Mouse (Mus musculus): ENCODE results near the gene Mfsd9.

The Mfsd9 gene

GRCm38 (mm10) chr1:40790324-40791141, at the start of gene Mfsd9:
Gene Mfsd9, minus strand, starts transcription at chr1:40790687.
- DNase-seq, result peak; percentile 91

GRCm38 (mm10) chr1:40835468-40835867, 45.0 kb upstream of the Mfsd9 start:
- DNase-seq, result no peak

GRCm38 (mm10) chr1:40830712-40831507, 40.4 kb upstream of the Mfsd9 start:
- DNase-seq, result no peak

DNA sequence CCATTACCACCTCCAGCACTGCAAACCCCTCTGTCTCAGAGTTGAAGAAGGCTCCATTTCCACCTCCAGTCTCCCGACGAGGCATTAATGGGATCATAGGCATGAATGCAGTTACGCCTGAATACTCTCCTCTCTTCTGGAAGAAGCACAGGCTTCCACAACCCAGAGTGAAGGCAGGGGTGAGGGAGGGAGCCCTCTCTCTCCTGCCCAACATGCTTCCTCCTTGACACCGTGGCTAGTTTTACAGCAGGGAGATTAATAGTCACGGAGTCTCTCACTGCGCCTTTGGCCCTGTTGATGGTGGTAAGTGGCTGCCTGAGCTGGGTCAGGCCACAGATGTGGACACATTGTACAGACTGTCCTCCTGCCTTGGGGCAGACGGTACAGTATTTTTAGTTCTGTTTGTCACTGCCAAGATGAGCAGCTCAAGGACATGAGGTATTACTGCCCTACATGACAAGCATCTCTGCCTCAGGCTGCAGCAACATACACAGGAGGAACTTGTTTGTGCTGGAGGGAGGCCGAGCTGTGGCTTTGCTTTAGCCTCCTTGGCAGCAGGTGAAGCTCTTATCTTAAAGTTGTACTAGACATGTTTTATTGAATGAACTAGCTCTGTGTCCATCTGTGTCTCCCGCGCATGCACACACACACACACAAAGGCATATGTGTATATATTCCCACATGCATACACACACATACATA, 38.9 kb upstream of the Mfsd9 start:
- DNase-seq, result no peak

GRCm38 (mm10) chr1:40825826-40826225, 35.3 kb upstream of the Mfsd9 start:
- no peak for DNase-seq

GRCm38 (mm10) chr1:40824936-40825335, 34.4 kb upstream of the Mfsd9 start:
- no peak for DNase-seq

- DNase-seq, result no peak
Observed at GRCm38 (mm10) chr1:40824517-40824916, 34.0 kb upstream of the Mfsd9 start.

- DNase-seq, result no peak
Observed at GRCm38 (mm10) chr1:40815071-40815845, 24.8 kb upstream of the Mfsd9 start.

DNA sequence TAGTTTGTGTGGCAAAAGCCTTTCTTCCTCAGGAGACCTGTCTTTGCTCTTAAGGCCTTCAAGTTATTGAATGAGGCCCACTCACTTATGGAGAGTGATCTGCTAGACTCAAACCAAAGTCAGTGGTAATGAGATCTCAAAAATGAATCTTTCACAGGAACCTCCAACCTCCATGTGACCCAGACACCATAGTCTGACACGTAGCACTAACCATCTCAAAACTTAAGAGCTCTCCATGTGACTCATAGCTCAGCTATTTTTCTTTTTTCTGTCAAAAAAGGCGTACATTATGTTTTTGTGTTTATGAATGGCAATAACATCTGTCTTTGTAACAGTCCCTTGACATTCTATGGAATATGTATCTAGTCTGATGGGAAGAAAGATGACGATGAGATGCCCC, 18.2 kb upstream of the Mfsd9 start:
- no peak for DNase-seq

DNA sequence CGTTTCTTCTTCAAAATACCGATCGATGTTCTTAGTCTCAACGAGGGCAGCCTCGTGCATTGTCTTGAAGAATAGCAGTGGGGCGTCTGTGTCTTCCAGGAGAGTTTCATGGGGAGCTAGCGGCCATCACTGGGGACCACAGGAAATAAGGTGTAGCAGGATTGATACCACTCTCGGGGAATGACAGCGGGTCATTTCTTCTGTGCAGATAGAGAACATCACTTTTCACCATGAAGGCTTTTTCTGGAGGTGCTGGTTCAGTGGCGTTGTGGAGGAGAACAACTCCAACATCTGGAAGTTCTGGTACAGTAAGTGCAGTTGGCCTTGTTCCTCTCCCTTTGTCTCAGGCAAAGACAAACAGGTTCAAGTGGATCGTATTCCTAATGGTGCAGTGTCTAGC, 15.4 kb upstream of the Mfsd9 start:
- no peak for DNase-seq

DNA sequence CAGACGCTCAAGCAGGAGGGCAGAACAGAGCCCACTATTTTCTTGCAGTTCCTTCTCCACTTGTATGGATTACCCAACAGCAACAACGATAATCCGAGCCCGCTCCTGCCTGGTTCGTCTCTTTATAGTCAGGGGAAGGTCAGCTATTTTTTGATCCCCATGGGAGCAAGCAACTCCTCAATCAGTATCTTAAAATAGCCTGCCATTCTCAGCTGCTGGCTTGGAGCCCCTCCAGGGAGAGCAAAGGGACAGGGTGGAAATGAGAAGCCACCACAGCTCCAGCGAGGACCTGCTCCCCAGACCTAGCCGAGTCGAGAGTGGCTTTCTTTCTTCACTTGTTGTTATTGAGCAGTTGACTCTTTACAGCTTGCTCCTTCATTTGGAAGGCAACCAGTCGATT, 14.9 kb upstream of the Mfsd9 start, which contains the start of gene Tmem182:
Gene Tmem182 (plus strand): TSS at position 251 of the 400 bp plus-strand sequence.
- DNase-seq, result peak; percentile 14

- DNase-seq, result no peak
Observed at GRCm38 (mm10) chr1:40804118-40804517, 13.6 kb upstream of the Mfsd9 start.

DNA sequence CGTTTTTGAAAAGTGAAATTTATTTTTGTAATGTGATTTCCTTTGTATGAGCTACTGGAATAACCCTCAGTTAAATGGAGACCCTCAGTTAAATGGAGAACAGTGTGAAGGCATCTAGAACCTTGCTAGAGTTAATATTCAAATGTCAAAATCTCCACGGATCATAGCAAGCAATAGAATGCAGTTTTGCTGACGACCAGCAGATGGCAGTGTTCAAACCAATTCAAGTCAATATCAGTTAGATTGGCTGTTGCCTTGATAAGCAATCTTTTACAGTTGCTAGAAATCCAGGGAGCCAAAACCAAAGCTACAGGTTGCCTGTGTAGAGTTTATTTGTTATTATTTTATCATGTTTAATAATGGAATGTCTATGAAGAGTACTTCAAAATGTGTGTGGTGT, 12.3 kb upstream of the Mfsd9 start:
- peak; percentile 57 for DNase-seq

DNA sequence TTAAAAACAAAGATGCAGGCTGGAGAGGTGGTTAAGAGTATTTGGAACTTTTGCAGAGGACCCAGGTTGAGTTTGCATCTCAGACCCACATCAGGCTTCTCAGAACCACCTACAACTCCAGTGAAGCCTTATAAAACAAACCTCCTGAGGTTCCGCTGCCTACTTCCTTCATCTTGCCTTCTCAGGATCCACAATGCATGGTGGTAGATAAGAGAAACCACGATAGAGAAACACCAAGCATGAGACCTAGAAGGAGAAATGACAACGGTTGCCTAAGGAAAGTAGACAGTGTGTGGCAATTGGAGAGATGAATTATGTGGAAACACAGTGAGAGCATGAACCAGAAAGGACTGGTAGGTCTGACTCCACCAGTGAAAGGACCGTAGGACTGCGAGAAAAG, 10.4 kb upstream of the Mfsd9 start:
- DNase-seq, result no peak

GRCm38 (mm10) chr1:40799121-40799520, 8.6 kb upstream of the Mfsd9 start:
- DNase-seq, result no peak

- peak; percentile 71 for DNase-seq
Observed at GRCm38 (mm10) chr1:40797348-40797747, 6.9 kb upstream of the Mfsd9 start.

- DNase-seq, result no peak
Observed at GRCm38 (mm10) chr1:40795508-40795907, 5.0 kb upstream of the Mfsd9 start.

DNA sequence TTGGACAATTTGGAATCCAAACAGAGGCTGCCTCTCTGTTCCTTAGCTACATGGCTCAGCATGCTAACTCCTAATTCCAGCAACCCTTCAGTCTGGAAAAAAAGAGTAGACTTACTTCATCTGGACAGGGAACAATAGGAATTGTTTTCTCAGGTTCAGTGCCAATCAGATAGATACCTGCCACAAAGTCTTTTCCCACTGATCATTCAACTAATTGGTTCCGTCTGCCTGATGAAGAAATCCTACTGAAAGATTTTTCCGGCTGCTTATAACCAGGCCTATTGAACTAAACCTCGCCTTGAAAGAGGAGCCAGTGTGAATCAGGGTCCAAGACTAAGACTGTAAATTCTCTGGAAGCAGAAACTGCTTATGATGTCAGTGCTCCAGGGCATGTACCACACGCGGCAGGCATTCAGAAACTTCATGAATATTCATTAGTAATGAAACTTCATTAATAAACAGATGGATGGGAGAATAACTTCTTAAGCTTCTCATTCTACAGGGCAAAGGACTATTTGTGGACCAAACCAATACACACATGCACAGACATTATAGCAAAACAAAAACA, 737 bp downstream of the Mfsd9 start:
- no peak for DNase-seq

GRCm38 (mm10) chr1:40788956-40789355, 1.5 kb downstream of the Mfsd9 start:
- DNase-seq, result no peak

GRCm38 (mm10) chr1:40785876-40786445, 4.5 kb downstream of the Mfsd9 start:
- DNase-seq, result no peak

- no peak for DNase-seq
Observed at GRCm38 (mm10) chr1:40784306-40784705, 6.2 kb downstream of the Mfsd9 start.

DNA sequence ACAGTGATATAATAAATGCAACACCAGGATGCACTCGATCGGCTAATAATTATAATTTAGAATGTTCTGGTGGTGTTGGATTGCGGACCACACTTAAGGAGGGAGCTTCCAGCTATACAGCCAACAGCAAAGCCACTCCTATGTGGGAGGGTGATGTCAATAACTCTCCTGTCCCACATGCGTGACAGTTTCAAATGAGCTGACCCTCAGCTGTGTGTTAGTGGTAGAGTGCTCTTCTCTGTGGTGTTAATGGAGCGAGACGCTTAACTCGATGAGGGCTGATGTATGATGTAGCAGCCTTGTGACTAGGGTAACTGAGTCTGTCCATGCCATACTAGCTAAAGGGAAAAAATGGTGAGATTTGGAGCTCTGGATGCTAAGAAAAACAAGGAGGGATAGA, 7.0 kb downstream of the Mfsd9 start:
- DNase-seq, result no peak
